Mouse (Mus musculus) lung, adult 2 months (tissue): Measurements from ENCODE around the gene Tepsin.

Experiments used
- CTCF ChIP-seq: fragments of 200-500 bp; IDR thresholded peaks from 2 replicates; pipeline ENCODE4 v1.5.1; 2011; ENCODE audit warnings: mild to moderate bottlenecking, low read length, control low read depth; ENCODE audit not compliant: insufficient read depth
- POLR2A ChIP-seq: fragments of 200-500 bp; IDR thresholded peaks from 2 replicates; pipeline ENCODE4 v1.6.1; 2011; ENCODE audit warnings: low read depth, mild to moderate bottlenecking, control low read depth, low read length, borderline replicate concordance; ENCODE audit errors: extremely low read depth

GRCm38 (mm10) chr11:120064006-120064667, 34.4 kb downstream of the Tepsin start:
- TF ChIP-seq POLR2A (no peak), CTCF (no peak)
